Mouse (Mus musculus): Measurements from ENCODE around the gene Cryzl2. TPM values are rescaled to one million over a fixed set of nuclear protein-coding genes. Genes with fewer than 3 reads are reported as not detected.

The Cryzl2 gene
- polyA plus RNA-seq, 1 experiment from 2014 or later: 9.9 TPM

GRCm38 (mm10) chr1:157439101-157439500 is 19.3 kb upstream of the Cryzl2 start:
- Histone ChIP-seq H3K4me3 (replicated peaks; ENCODE audit: low read length) (no peak overlapping the region), H3K4me2 (replicated peaks) (no peak overlapping the region), H3K9me3 (ENCODE audit: control insufficient read depth, low read length) (no peaks in the 10 kb centered on the region), H3K36me3 (replicated peaks; ENCODE audit: control insufficient read depth, insufficient read depth) (no peaks in the 10 kb centered on the region), H3K27me3 (ENCODE audit: control insufficient read depth, insufficient read depth, low read length) (no peaks in the 10 kb centered on the region), H3K9ac (no peak overlapping the region), H3K27ac (0 out of 2 replicates have a peak overlapping the region, but pooled peaks have one; percentile 52), H3K4me1 (replicated peaks; ENCODE audit: control insufficient read depth, insufficient read depth, low read length) (peaks cover 27% of the 10 kb centered on the region)
- DNase-seq (ENCODE audit: low spot score) (no peak), ATAC-seq (ENCODE audit: low FRiP score) (no peak)
- WGBS: 71% methylated on average over 4 of the region's 4 CpGs

GRCm38 (mm10) chr1:157439973-157440641 is 18.3 kb upstream of the Cryzl2 start:
- DNase-seq (ENCODE audit: low spot score): peak; percentile 64
- Histone ChIP-seq H3K9ac (no peak overlapping the region; the same call in 1 of the 2 replicates), H3K36me3 (replicated peaks; ENCODE audit: control insufficient read depth, insufficient read depth) (no peaks in the 10 kb centered on the region), H3K27ac (peak overlapping the region; percentile 52), H3K9me3 (ENCODE audit: control insufficient read depth, low read length) (no peaks in the 10 kb centered on the region), H3K4me3 (replicated peaks; ENCODE audit: low read length) (peak overlapping the region; percentile 9; the same call in 1 of the 2 replicates), H3K4me2 (replicated peaks) (peak overlapping the region; percentile 41), H3K27me3 (ENCODE audit: control insufficient read depth, insufficient read depth, low read length) (no peaks in the 10 kb centered on the region), H3K4me1 (replicated peaks; ENCODE audit: control insufficient read depth, insufficient read depth, low read length) (peaks cover 30% of the 10 kb centered on the region)
- 4% methylated on average over 14 of the region's 14 CpGs for WGBS
- ATAC-seq (ENCODE audit: low FRiP score): peak; percentile 84

- H3K27ac ChIP-seq: peak overlapping the region; percentile 38; the same call in 1 of the 2 replicates
- DNase-seq (ENCODE audit: low spot score) (no peak), ATAC-seq (ENCODE audit: low FRiP score) (no peak)
- H3K4me1 ChIP-seq (replicated peaks; ENCODE audit: control insufficient read depth, insufficient read depth, low read length): peaks cover 30% of the 10 kb centered on the region
- no peak overlapping the region for H3K4me3 ChIP-seq (replicated peaks; ENCODE audit: low read length)
- H3K9ac ChIP-seq: peak overlapping the region; percentile 17; the same call in 1 of the 2 replicates
- no peaks in the 10 kb centered on the region for H3K27me3 ChIP-seq (ENCODE audit: control insufficient read depth, insufficient read depth, low read length)
- no peaks in the 10 kb centered on the region for H3K36me3 ChIP-seq (replicated peaks; ENCODE audit: control insufficient read depth, insufficient read depth)
- 9% methylated on average over 14 of the region's 14 CpGs for WGBS
- no peaks in the 10 kb centered on the region for H3K9me3 ChIP-seq (ENCODE audit: control insufficient read depth, low read length)
- peak overlapping the region; percentile 20 for H3K4me2 ChIP-seq (replicated peaks)
Observed at GRCm38 (mm10) chr1:157443026-157443722, 15.2 kb upstream of the Cryzl2 start.

GRCm38 (mm10) chr1:157443723-157444561 is 14.4 kb upstream of the Cryzl2 start:
- Histone ChIP-seq H3K9me3 (ENCODE audit: control insufficient read depth, low read length) (no peaks in the 10 kb centered on the region), H3K9ac (peak overlapping the region; percentile 17; the same call in 1 of the 2 replicates), H3K27ac (peak overlapping the region; percentile 38; the same call in 1 of the 2 replicates), H3K36me3 (replicated peaks; ENCODE audit: control insufficient read depth, insufficient read depth) (no peaks in the 10 kb centered on the region), H3K27me3 (ENCODE audit: control insufficient read depth, insufficient read depth, low read length) (no peaks in the 10 kb centered on the region), H3K4me2 (replicated peaks) (peak overlapping the region; percentile 20), H3K4me1 (replicated peaks; ENCODE audit: control insufficient read depth, insufficient read depth, low read length) (peaks cover 30% of the 10 kb centered on the region), H3K4me3 (replicated peaks; ENCODE audit: low read length) (no peak overlapping the region)
- DNase-seq (ENCODE audit: low spot score): no peak
- WGBS: 15% methylated on average over 19 of the region's 19 CpGs
- ATAC-seq (ENCODE audit: low FRiP score): no peak

- no peak overlapping the region for H3K4me2 ChIP-seq (replicated peaks)
- H3K4me3 ChIP-seq (replicated peaks; ENCODE audit: low read length): no peak overlapping the region
- no peak overlapping the region for H3K27ac ChIP-seq
- no peak overlapping the region for H3K9ac ChIP-seq
- H3K9me3 ChIP-seq (ENCODE audit: control insufficient read depth, low read length): no peaks in the 10 kb centered on the region
- DNase-seq (ENCODE audit: low spot score): no peak
- H3K27me3 ChIP-seq (ENCODE audit: control insufficient read depth, insufficient read depth, low read length): no peaks in the 10 kb centered on the region
- no peaks in the 10 kb centered on the region for H3K36me3 ChIP-seq (replicated peaks; ENCODE audit: control insufficient read depth, insufficient read depth)
- WGBS: 67% methylated on average over 13 of the region's 13 CpGs
- no peak for ATAC-seq (ENCODE audit: low FRiP score)
- H3K4me1 ChIP-seq (replicated peaks; ENCODE audit: control insufficient read depth, insufficient read depth, low read length): peaks cover 28% of the 10 kb centered on the region
Observed at GRCm38 (mm10) chr1:157444632-157445300, 13.6 kb upstream of the Cryzl2 start.

- H3K27me3 ChIP-seq (ENCODE audit: control insufficient read depth, insufficient read depth, low read length): no peaks in the 10 kb centered on the region
- no peak overlapping the region for H3K4me2 ChIP-seq (replicated peaks)
- H3K9me3 ChIP-seq (ENCODE audit: control insufficient read depth, low read length): no peaks in the 10 kb centered on the region
- no peak overlapping the region for H3K27ac ChIP-seq
- no peak overlapping the region for H3K9ac ChIP-seq
- H3K4me1 ChIP-seq (replicated peaks; ENCODE audit: control insufficient read depth, insufficient read depth, low read length): peaks cover 25% of the 10 kb centered on the region
- H3K4me3 ChIP-seq (replicated peaks; ENCODE audit: low read length): no peak overlapping the region
- DNase-seq (ENCODE audit: low spot score): no peak
- no peak for ATAC-seq (ENCODE audit: low FRiP score)
- no peaks in the 10 kb centered on the region for H3K36me3 ChIP-seq (replicated peaks; ENCODE audit: control insufficient read depth, insufficient read depth)
- 91% methylated on average over 6 of the region's 6 CpGs for WGBS
Observed at GRCm38 (mm10) chr1:157445398-157445910, 12.9 kb upstream of the Cryzl2 start.

- Histone ChIP-seq H3K27me3 (ENCODE audit: control insufficient read depth, insufficient read depth, low read length) (no peaks in the 10 kb centered on the region), H3K4me3 (replicated peaks; ENCODE audit: low read length) (no peak overlapping the region), H3K4me1 (replicated peaks; ENCODE audit: control insufficient read depth, insufficient read depth, low read length) (peaks cover 24% of the 10 kb centered on the region), H3K4me2 (replicated peaks) (no peak overlapping the region), H3K9ac (no peak overlapping the region), H3K27ac (no peak overlapping the region), H3K9me3 (ENCODE audit: control insufficient read depth, low read length) (no peaks in the 10 kb centered on the region), H3K36me3 (replicated peaks; ENCODE audit: control insufficient read depth, insufficient read depth) (no peaks in the 10 kb centered on the region)
- ATAC-seq (ENCODE audit: low FRiP score) (0 out of 2 replicates have a peak, but pooled peaks have one; percentile 19), DNase-seq (ENCODE audit: low spot score) (no peak)
- 70% methylated on average over 7 of the region's 7 CpGs for WGBS
Observed at GRCm38 (mm10) chr1:157446325-157446724, 12.1 kb upstream of the Cryzl2 start.

- Histone ChIP-seq H3K4me3 (replicated peaks; ENCODE audit: low read length) (no peak overlapping the region), H3K4me2 (replicated peaks) (no peak overlapping the region), H3K36me3 (replicated peaks; ENCODE audit: control insufficient read depth, insufficient read depth) (no peaks in the 10 kb centered on the region), H3K27me3 (ENCODE audit: control insufficient read depth, insufficient read depth, low read length) (no peaks in the 10 kb centered on the region), H3K9me3 (ENCODE audit: control insufficient read depth, low read length) (no peaks in the 10 kb centered on the region), H3K4me1 (replicated peaks; ENCODE audit: control insufficient read depth, insufficient read depth, low read length) (peaks cover 24% of the 10 kb centered on the region), H3K27ac (no peak overlapping the region), H3K9ac (no peak overlapping the region)
- WGBS: 29% methylated on average over 4 of the region's 4 CpGs
- DNase-seq (ENCODE audit: low spot score): no peak
- ATAC-seq (ENCODE audit: low FRiP score): no peak
Observed at GRCm38 (mm10) chr1:157447142-157447541, 11.2 kb upstream of the Cryzl2 start.
